ENCODE assay signal across 29 mouse cellular contexts in genomic region chr6:120798905-120799304, GRCm38 (mm10). TPM values are rescaled to one million over a fixed set of nuclear protein-coding genes. Genes with fewer than 3 reads are reported as not detected.
DNase-seq lines count a peak whose midpoint lies in the region; ATAC-seq and TF ChIP-seq lines count a peak whose summit lies in the region.
"Had no signal": no experiment of that assay in that cellular context is flagged by ENCODE, and none has a peak within 500 bp of the region (broad histone marks: within the 10 kb centered on the region; RNA-seq: fewer than 3 reads in every experiment).

No protein-coding gene starts in this region.

- no peak for TF ChIP-seq RAD21 in MEL (IDR thresholded peaks at IDR 0.05; ENCODE audit: low read depth, low read length)

- DNase-seq in embryonic facial prominence, embryonic 10.5 days (ENCODE audit: low spot score): no peak
- DNase-seq in 416B (ENCODE audit: low read depth): peak; percentile 50
- DNase-seq in MEL (ENCODE audit: low read depth, low spot score): no peak
- no peak for DNase-seq in gastrocnemius, adult 2 months
- DNase-seq in testis, postnatal 10 days (ENCODE audit: low spot score): no peak
- DNase-seq: adrenal gland, postnatal 10 days; adrenal gland, postnatal 36 days; B cell, adult 2 months; cerebellum, adult 11 months; cerebellum, adult 2 months; cerebellum, adult 9-11 months; cerebellum, postnatal 25 days; embryo, embryonic 11 days; forebrain, postnatal 0 days; gastrocnemius, postnatal 36 days; heart, adult 2 months; heart, postnatal 14 days; heart, postnatal 4 days had no signal

- no peak overlapping the region for H3K9ac ChIP-seq in embryonic facial prominence, embryonic 15.5 days
- H3K9ac ChIP-seq in MEL (ENCODE audit: control insufficient read depth, low read depth, low read length, poor library complexity, severe bottlenecking): no peak overlapping the region
- H3K9ac ChIP-seq: forebrain, postnatal 0 days; heart, embryonic 13.5 days; hindbrain, embryonic 14.5 days had no signal

- intact Hi-C loops in gastrocnemius, adult 2 months (cut with DNase I): no loop called here

- H3K9me3 ChIP-seq in embryonic facial prominence, embryonic 15.5 days (replicated peaks): no peaks in the 10 kb centered on the region
- no peaks in the 10 kb centered on the region for H3K9me3 ChIP-seq in embryonic facial prominence, embryonic 10.5 days
- no peaks in the 10 kb centered on the region for H3K9me3 ChIP-seq in MEL (replicated peaks; ENCODE audit: insufficient read depth, low read length)
- H3K9me3 ChIP-seq: heart, embryonic 10.5 days; heart, embryonic 13.5 days had no signal

- H3K4me1 ChIP-seq in embryonic facial prominence, embryonic 15.5 days: peaks cover 9% of the 10 kb centered on the region; the same call in 1 of the 2 replicates
- no peaks in the 10 kb centered on the region for H3K4me1 ChIP-seq in embryonic facial prominence, embryonic 10.5 days
- peaks cover 12 to 16% of the 10 kb centered on the region in 2 experiments for H3K4me1 ChIP-seq in MEL (ENCODE audit: control insufficient read depth in 1 of 2, insufficient read depth in 2 of 2, low read length in 2 of 2)
- H3K4me1 ChIP-seq: heart, embryonic 10.5 days had no signal

- no peak for TF ChIP-seq CTCF in MEL (IDR thresholded peaks at IDR 0.05 in 2 of 3, conservative IDR thresholded peaks at IDR 0.05 in 1 of 3; ENCODE audit: control insufficient read depth in 1 of 3, insufficient read depth in 1 of 3, low read depth in 2 of 3, low read length in 3 of 3, poor library complexity in 1 of 3, severe bottlenecking in 1 of 3)
- TF ChIP-seq CTCF in gastrocnemius, adult 2 months (IDR thresholded peaks at IDR 0.05): no peak

- TF ChIP-seq EP300 in MEL (IDR thresholded peaks at IDR 0.05; ENCODE audit: low read depth in 1 of 2, low read length in 2 of 2): peak in 1 of 2 experiments; percentile 34; a peak in 2 of 4 replicates

- TF ChIP-seq POLR2A in MEL (IDR thresholded peaks at IDR 0.05; ENCODE audit: control insufficient read depth in 1 of 2, insufficient read depth in 1 of 2, low read depth in 1 of 2, low read length in 2 of 2, poor library complexity in 1 of 2): no peak

- 74% methylated on average over 4 of the region's 4 CpGs for WGBS in embryonic facial prominence, embryonic 15.5 days
- 93% methylated on average over 4 of the region's 4 CpGs for WGBS in embryonic facial prominence, embryonic 10.5 days

- ATAC-seq in embryonic facial prominence, embryonic 15.5 days (ENCODE audit: insufficient number of reproducible peaks, low FRiP score, low TSS enrichment, low read depth): no peak
- ATAC-seq: CD4-positive, CD25-positive, alpha-beta regulatory T cell, adult 4 months; forebrain, embryonic 14.5 days; hindbrain, postnatal 0 days; inflammation-experienced regulatory T-cells, adult 6 months; intestine, embryonic 16.5 days had no signal

- H3K27me3 ChIP-seq in embryonic facial prominence, embryonic 15.5 days: no peaks in the 10 kb centered on the region
- no peaks in the 10 kb centered on the region for H3K27me3 ChIP-seq in embryonic facial prominence, embryonic 10.5 days (replicated peaks; ENCODE audit: low read depth, poor library complexity, severe bottlenecking)
- no peaks in the 10 kb centered on the region for H3K27me3 ChIP-seq in MEL (ENCODE audit: control insufficient read depth in 1 of 2, insufficient read depth in 2 of 2, low read length in 2 of 2)
- H3K27me3 ChIP-seq: heart, embryonic 13.5 days; Patski had no signal

- no peak overlapping the region for H3K4me3 ChIP-seq in embryonic facial prominence, embryonic 15.5 days (replicated peaks)
- no peak overlapping the region for H3K4me3 ChIP-seq in embryonic facial prominence, embryonic 10.5 days
- no peak overlapping the region for H3K4me3 ChIP-seq in MEL (ENCODE audit: control insufficient read depth in 1 of 2, insufficient read depth in 1 of 2, low read depth in 2 of 2, low read length in 2 of 2)
- H3K4me3 ChIP-seq in gastrocnemius, adult 2 months: no peak overlapping the region
- H3K4me3 ChIP-seq: heart, adult 2 months; heart, embryonic 10.5 days; heart, embryonic 13.5 days had no signal

- no peak overlapping the region for H3K4me2 ChIP-seq in embryonic facial prominence, embryonic 15.5 days (replicated peaks)
- H3K4me2 ChIP-seq: heart, embryonic 13.5 days; hindbrain, embryonic 14.5 days had no signal

- H3K27ac ChIP-seq in embryonic facial prominence, embryonic 15.5 days (replicated peaks): peak overlapping the region; percentile 51
- H3K27ac ChIP-seq in embryonic facial prominence, embryonic 10.5 days (replicated peaks): no peak overlapping the region
- no peak overlapping the region for H3K27ac ChIP-seq in MEL (ENCODE audit: control insufficient read depth, low read depth, low read length)
- no peak overlapping the region for H3K27ac ChIP-seq in gastrocnemius, adult 2 months
- H3K27ac ChIP-seq: heart, adult 2 months; heart, embryonic 10.5 days; heart, embryonic 13.5 days; hindbrain, embryonic 14.5 days; hindbrain, postnatal 0 days had no signal

- peaks cover 95% of the 10 kb centered on the region for H3K36me3 ChIP-seq in embryonic facial prominence, embryonic 15.5 days
- peaks cover 100% of the 10 kb centered on the region for H3K36me3 ChIP-seq in embryonic facial prominence, embryonic 10.5 days (replicated peaks)
- peaks cover 12 to 33% of the 10 kb centered on the region in 2 experiments for H3K36me3 ChIP-seq in MEL (ENCODE audit: control insufficient read depth in 1 of 2, insufficient read depth in 2 of 2, low read length in 2 of 2)

- H3K79me2 ChIP-seq in MEL (ENCODE audit: control insufficient read depth, insufficient read depth, low read length, poor library complexity): no peaks in the 10 kb centered on the region

TF ChIP-seq in MEL, 35 proteins besides CTCF, POLR2A, EP300 and RAD21:
- no peak for TF ChIP-seq HCFC1 (IDR thresholded peaks at IDR 0.05; ENCODE audit: low read depth, low read length)
- no peak for TF ChIP-seq E2F4 (IDR thresholded peaks at IDR 0.05; ENCODE audit: borderline replicate concordance, low read depth, low read length)
- TF ChIP-seq RCOR1 (IDR thresholded peaks at IDR 0.05; ENCODE audit: low read depth, low read length): peak; percentile 75
- no peak for TF ChIP-seq ZKSCAN1 (IDR thresholded peaks at IDR 0.05; ENCODE audit: low read depth, low read length)
- 0 out of 2 replicates have a peak, but pooled peaks have one; percentile 26 for TF ChIP-seq MXI1 (IDR thresholded peaks at IDR 0.05; ENCODE audit: low read depth, low read length)
- TF ChIP-seq GATA1 (IDR thresholded peaks at IDR 0.05; ENCODE audit: low read depth, low read length): 0 out of 2 replicates have a peak, but pooled peaks have one; percentile 14
- TF ChIP-seq ZMIZ1 (IDR thresholded peaks at IDR 0.05; ENCODE audit: low read depth, low read length): no peak
- TF ChIP-seq SIN3A (IDR thresholded peaks at IDR 0.05; ENCODE audit: low read length): 0 out of 2 replicates have a peak, but pooled peaks have one; percentile 27
- TF ChIP-seq MYB (IDR thresholded peaks at IDR 0.05; ENCODE audit: low read depth, low read length): peak; percentile 31; the same call in 1 of the 2 replicates
- TF ChIP-seq ETS1 (IDR thresholded peaks at IDR 0.05; ENCODE audit: low read depth, low read length): 0 out of 2 replicates have a peak, but pooled peaks have one; percentile 15

RNA-seq across cellular contexts. Expression of gene Atp6v1e1, which starts 23.7 kb away (rescaled TPM):
- 138 and 143 TPM in 2 replicates for polyA plus RNA-seq in embryonic facial prominence, embryonic 15.5 days (2015; fragmentation: Nextera tagmentation; extraction: Ambion mirVana)
- polyA plus RNA-seq in embryonic facial prominence, embryonic 10.5 days (2016; fragmentation: Nextera tagmentation; extraction: Ambion mirVana): 116 and 117 TPM in 2 replicates
- 100 and 123 TPM in 2 replicates for total RNA-seq in MEL (2012; rRNA removed)
- 100 to 1,000 TPM in 1 of 2 experiments, not detected in 1; 129 TPM for polyA plus RNA-seq in MEL (2012; ENCODE audit: insufficient read depth in 1 of 2, insufficient read length in 2 of 2, low read depth in 1 of 2, low replicate concordance in 2 of 2, missing spikeins in 1 of 2)
- 100 to 1,000 TPM; 127 to 137 TPM for total RNA-seq in gastrocnemius, adult 2 months (2021)

RNA-seq across cellular contexts. Expression of gene Slc25a18, which starts 25.5 kb away (rescaled TPM):
- 0.73 and 0.89 TPM in 2 replicates for polyA plus RNA-seq in embryonic facial prominence, embryonic 15.5 days (2015; fragmentation: Nextera tagmentation; extraction: Ambion mirVana)
- polyA plus RNA-seq in embryonic facial prominence, embryonic 10.5 days (2016; fragmentation: Nextera tagmentation; extraction: Ambion mirVana): 0.20 and 0.28 TPM in 2 replicates
- 0.12 TPM in 1 of 2 replicates, not detected in the other for total RNA-seq in MEL (2012; rRNA removed)
- under 1 TPM in 1 of 2 experiments, not detected in 1; 0.57 TPM for polyA plus RNA-seq in MEL (2012; ENCODE audit: insufficient read depth in 1 of 2, insufficient read length in 2 of 2, low read depth in 1 of 2, low replicate concordance in 2 of 2, missing spikeins in 1 of 2)
- total RNA-seq in gastrocnemius, adult 2 months (2021): under 1 TPM; 0.13 to 0.20 TPM
- total RNA-seq: gastrocnemius, postnatal 36 days; granulocyte monocyte progenitor cell, adult 5-6 weeks had no signal
- polyA plus RNA-seq: heart, embryonic 13.5 days; intestine, embryonic 16.5 days had no signal

RNA-seq across cellular contexts. Expression of gene Bcl2l13, which starts 37.1 kb away (rescaled TPM):
- 27.0 and 30.2 TPM in 2 replicates for polyA plus RNA-seq in embryonic facial prominence, embryonic 15.5 days (2015; fragmentation: Nextera tagmentation; extraction: Ambion mirVana)
- polyA plus RNA-seq in embryonic facial prominence, embryonic 10.5 days (2016; fragmentation: Nextera tagmentation; extraction: Ambion mirVana): 45.1 and 49.7 TPM in 2 replicates
- total RNA-seq in MEL (2012; rRNA removed): 48.0 and 49.9 TPM in 2 replicates
- 10 to 100 TPM in 1 of 2 experiments, not detected in 1; 43.7 TPM for polyA plus RNA-seq in MEL (2012; ENCODE audit: insufficient read depth in 1 of 2, insufficient read length in 2 of 2, low read depth in 1 of 2, low replicate concordance in 2 of 2, missing spikeins in 1 of 2)
- total RNA-seq in gastrocnemius, adult 2 months (2021): 10 to 100 TPM; 65.3 to 74.2 TPM
